Mouse (Mus musculus): ENCODE measurements around the gene Iqgap3. TPM values are rescaled to one million over a fixed set of nuclear protein-coding genes. Genes with fewer than 3 reads are reported as not detected.

Iqgap3 gene
- 7.0 and 8.7 TPM in 2 replicates for polyA plus RNA-seq (2012; rRNA removed)

GRCm38 (mm10) chr3:88081345-88082223 is at the start of gene Iqgap3:
Gene Iqgap3 (plus strand): TSS chr3:88081971.

GRCm38 (mm10) chr3:88042661-88043421 is 38.9 kb upstream of the Iqgap3 start, which contains the start of gene Gpatch4:
Gene Gpatch4 (plus strand): TSS chr3:88043108.

GRCm38 (mm10) chr3:88057902-88058696 is 23.7 kb upstream of the Iqgap3 start, which contains the start of gene Naxe:
Gene Naxe (minus strand): TSS chr3:88058495.

GRCm38 (mm10) chr3:88078204-88078603 is 3.6 kb upstream of the Iqgap3 start, which contains the start of gene Ttc24:
Gene Ttc24 (minus strand): TSS chr3:88078304.

GRCm38 (mm10) chr3:88141787-88142523 is 60.2 kb downstream of the Iqgap3 start, which contains the start of gene Mef2d:
Gene Mef2d (plus strand): TSS chr3:88142372.

Other genes with a start within 250 kb of the Iqgap3 start
- gene Sh2d2a, start 235.2 kb upstream of the Iqgap3 start, polyA plus RNA-seq (2012; rRNA removed), result 0.05 and 0.09 TPM in 2 replicates
- gene Prcc, start 196.4 kb upstream of the Iqgap3 start, polyA plus RNA-seq (2012; rRNA removed), result 15.3 and 16.8 TPM in 2 replicates
- gene Hdgf, start 175.7 kb upstream of the Iqgap3 start, polyA plus RNA-seq (2012; rRNA removed), result 182 and 186 TPM in 2 replicates
- gene Mrpl24, start 162.5 kb upstream of the Iqgap3 start, polyA plus RNA-seq (2012; rRNA removed), result 56.6 and 60.1 TPM in 2 replicates
- gene Isg20l2, start 151.7 kb upstream of the Iqgap3 start, polyA plus RNA-seq (2012; rRNA removed), result 12.8 and 16.7 TPM in 2 replicates
- gene Rrnad1, start 151.3 kb upstream of the Iqgap3 start, polyA plus RNA-seq (2012; rRNA removed), result 8.5 and 8.9 TPM in 2 replicates
- gene Crabp2, start 133.3 kb upstream of the Iqgap3 start, polyA plus RNA-seq (2012; rRNA removed), result 0.09 and 0.93 TPM in 2 replicates
- gene Nes, start 110.9 kb upstream of the Iqgap3 start, polyA plus RNA-seq (2012; rRNA removed), result 1.1 and 1.8 TPM in 2 replicates
- gene Bcan, start 81.7 kb upstream of the Iqgap3 start, polyA plus RNA-seq (2012; rRNA removed), result 0.01 TPM in 1 of 2 replicates, not detected in the other
- gene Hapln2, start 54.4 kb upstream of the Iqgap3 start, polyA plus RNA-seq (2012; rRNA removed), result not detected in 2 replicates
- gene Gpatch4, start 38.9 kb upstream of the Iqgap3 start, polyA plus RNA-seq (2012; rRNA removed), result 13.5 and 14.6 TPM in 2 replicates
- 22.7 and 25.6 TPM in 2 replicates for gene Naxe, start 23.5 kb upstream of the Iqgap3 start, polyA plus RNA-seq (2012; rRNA removed)
- gene Ttc24, start 3.7 kb upstream of the Iqgap3 start, polyA plus RNA-seq (2012; rRNA removed), result not detected in 2 replicates
- 8.7 and 10.4 TPM in 2 replicates for gene Mef2d, start 60.4 kb downstream of the Iqgap3 start, polyA plus RNA-seq (2012; rRNA removed)
- 5.2 and 5.9 TPM in 2 replicates for gene Rhbg, start 172.7 kb downstream of the Iqgap3 start, polyA plus RNA-seq (2012; rRNA removed)
- gene Gm38392, start 205.2 kb downstream of the Iqgap3 start, polyA plus RNA-seq (2012; rRNA removed), result 0.05 TPM in 1 of 2 replicates, not detected in the other
- 2.3 TPM in 2 replicates for gene Tsacc, start 215.0 kb downstream of the Iqgap3 start, polyA plus RNA-seq (2012; rRNA removed)
- gene Cct3, start 215.1 kb downstream of the Iqgap3 start, polyA plus RNA-seq (2012; rRNA removed), result 184 and 203 TPM in 2 replicates
- 25.8 and 30.1 TPM in 2 replicates for gene Glmp, start 243.1 kb downstream of the Iqgap3 start, polyA plus RNA-seq (2012; rRNA removed)

Data from liver, embryonic 14 days (tissue).